Mouse (Mus musculus) spleen, adult 12 weeks (tissue): ENCODE measurements around the gene Dmrtc1a.
"Not testable (repeated sequence)": the region's sequence is repeated elsewhere in the genome, so short reads cannot be mapped to it uniquely, and the experiment has no call there.

Source experiments
- DNase-seq: peaks from one replicate; pipeline ENCODE4 v3.0.0; 2022; ENCODE audit warnings: low spot score

Gene Dmrtc1a

GRCm38 (mm10) chrX:102908587-102908986 is at the start of gene Dmrtc1a, which contains the start of gene 1700011M02Rik:
Gene Dmrtc1a (minus strand): TSS chrX:102908687.
Gene 1700011M02Rik (plus strand): TSS chrX:102908905.
- not testable (repeated sequence) for DNase-seq

- DNase-seq = not testable (repeated sequence)
These were observed 41.6 kb upstream of the Dmrtc1a start for GRCm38 (mm10) chrX:102950136-102950535.

- no peak for DNase-seq
These were observed 28.3 kb upstream of the Dmrtc1a start for GRCm38 (mm10) chrX:102936743-102937142.

- DNase-seq = no peak
These were observed 25.9 kb upstream of the Dmrtc1a start for GRCm38 (mm10) chrX:102934395-102934764.

- DNase-seq = no peak
These were observed 25.3 kb upstream of the Dmrtc1a start for GRCm38 (mm10) chrX:102933571-102934394.

GRCm38 (mm10) chrX:102932992-102933570 is 24.6 kb upstream of the Dmrtc1a start:
- no peak for DNase-seq

- not testable (repeated sequence) for DNase-seq
These were observed 19.6 kb upstream of the Dmrtc1a start, which contains the start of gene 1700018G05Rik for GRCm38 (mm10) chrX:102928072-102928471. Gene 1700018G05Rik (plus strand): TSS chrX:102928372.

GRCm38 (mm10) chrX:102926707-102927106 is 18.2 kb upstream of the Dmrtc1a start:
- DNase-seq = not testable (repeated sequence)

- DNase-seq = not testable (repeated sequence)
These were observed 6.3 kb upstream of the Dmrtc1a start for GRCm38 (mm10) chrX:102914823-102915222.

- no peak for DNase-seq
These were observed 40.6 kb downstream of the Dmrtc1a start, which contains the start of gene 1700031F05Rik for GRCm38 (mm10) chrX:102867871-102868270. Gene 1700031F05Rik (minus strand): TSS chrX:102867971.

- DNase-seq = not testable (repeated sequence)
These were observed 54.0 kb downstream of the Dmrtc1a start, which contains the start of gene Dmrtc1c2 for GRCm38 (mm10) chrX:102854516-102854915. Gene Dmrtc1c2 (minus strand): TSS chrX:102854616.
